Mouse (Mus musculus) lung, postnatal 0 days (tissue): ENCODE data around the gene Ppfia1.
A peak's percentile ranks its signal among the peaks of the same experiment; 100 is the strongest.

ENCODE experiments used
- CTCF ChIP-seq: IDR thresholded peaks from 2 replicates; pipeline ENCODE4 v1.5.1; 2016; ENCODE audit warnings: antibody characterized with exemption, mild to moderate bottlenecking
- EP300 ChIP-seq: IDR thresholded peaks from 2 replicates; pipeline ENCODE4 v1.6.1; 2016; ENCODE audit warnings: antibody characterized with exemption, mild to moderate bottlenecking, control low read depth

DNA sequence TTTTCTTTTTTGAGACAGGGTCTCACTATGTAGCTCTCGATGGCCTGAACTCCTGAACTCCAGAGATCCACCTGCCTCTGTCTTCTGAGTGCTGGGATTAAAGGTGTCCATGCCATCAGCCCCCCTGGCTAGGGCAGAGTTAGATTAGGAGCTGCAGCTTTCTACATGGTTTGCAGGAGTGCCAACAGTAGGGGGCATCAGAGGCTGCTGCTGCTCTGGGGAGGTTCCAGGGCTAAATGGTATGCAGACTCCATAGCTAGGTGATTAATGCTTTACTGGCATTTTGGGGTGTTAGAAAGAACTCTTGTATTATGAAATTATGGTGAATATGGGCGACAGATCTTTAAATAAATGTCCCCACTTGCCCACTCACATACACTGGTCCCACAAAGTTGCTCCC lies 33.8 kb upstream of the Ppfia1 start:
- TF ChIP-seq EP300 (no peak), CTCF (peak; percentile 70)
